Mouse (Mus musculus) embryonic stem cell, embryonic (primary cell): ENCODE results near the gene Xpnpep3.

ENCODE experiments used
- CTCF ChIA-PET, 4 experiments: fragments of 300-600 bp in 2 of 4; fragments of 350-600 bp in 2 of 4; sonication (Branson Sonifier 250); formaldehyde crosslinking; loops; one replicate each; lab custom pipeline; 2022; ENCODE audit warnings: inconsistent platforms in 2 of 4; lab: Charles Lee
- POLR2A ChIA-PET, 4 experiments: fragments of 300-600 bp in 2 of 4; fragments of 350-600 bp in 2 of 4; sonication (Branson Sonifier 250); formaldehyde crosslinking; loops; one replicate each; lab custom pipeline; 2022; ENCODE audit warnings: antibody characterized with exemption in 4 of 4, inconsistent platforms in 1 of 4; lab: Charles Lee

Gene Xpnpep3

DNA sequence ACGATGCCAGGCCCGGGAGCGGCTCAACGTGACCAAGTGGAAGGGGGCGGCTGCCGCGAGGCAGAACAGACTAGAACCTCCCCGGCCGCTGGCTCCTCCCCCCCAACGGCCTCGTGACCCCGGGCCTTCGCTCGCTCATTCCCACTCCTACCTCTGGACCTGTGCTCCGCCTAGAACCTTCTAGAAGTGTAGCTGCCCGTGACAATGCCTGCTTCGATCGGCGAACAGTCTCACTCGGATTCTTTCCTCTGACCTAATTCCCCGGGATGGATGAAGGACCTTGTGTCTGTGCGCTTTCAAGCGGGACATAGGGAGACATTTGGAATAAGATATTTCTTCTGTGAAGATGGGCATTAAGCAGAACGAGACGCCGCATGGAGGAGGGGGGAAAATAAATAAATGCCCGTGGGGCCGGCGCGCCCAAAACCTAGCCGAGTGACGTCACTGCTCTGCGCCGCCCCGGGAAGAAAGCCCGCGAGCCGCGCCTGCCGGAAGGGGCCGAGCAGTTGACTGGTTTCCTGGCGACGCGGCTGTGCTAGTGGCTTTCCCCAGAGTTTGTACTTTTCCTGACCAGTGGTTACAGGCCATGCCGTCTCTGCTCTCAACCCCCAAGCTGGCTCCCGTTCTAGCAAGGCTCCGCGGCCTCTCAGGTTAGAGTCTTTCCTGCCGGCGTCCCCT lies at the start of gene Xpnpep3, which contains the start of gene St13:
Xpnpep3 (plus strand) TSS at position 501 of the 678 bp plus-strand sequence.
St13 (minus strand) TSS at position 440 of the 678 bp plus-strand sequence.
- ChIA-PET POLR2A (interaction anchor here (0.5 to 8.7 kb wide), 87 partner anchors 8 to 1145 kb away, joined by 3 to 103 read pairs (median 4); partner anchors contain the start of genes Rbx1 (in 3 of the 4), Dnajb7 (in 2 of the 4), Ep300 (in 2 of the 4) and L3mbtl2 (in 2 of the 4)), CTCF (interaction anchor here in 3 of 4 experiments (0.6 to 2.0 kb wide), 9 partner anchors 12 to 432 kb away, joined by 3 to 6 read pairs (median 3); no protein-coding TSS in a partner anchor)

- ChIA-PET CTCF (interaction anchor here in 1 of 4 experiments (0.6 kb wide), 1 partner anchor 149 kb away, joined by 3 read pairs; no protein-coding TSS in a partner anchor), POLR2A (interaction anchor here in 1 of 4 experiments (2.1 kb wide), 1 partner anchor 8 kb away, joined by 4 read pairs; no protein-coding TSS in a partner anchor)
These were observed 49.5 kb upstream of the Xpnpep3 start for GRCm38 (mm10) chr15:81350401-81350800.

- POLR2A ChIA-PET, result no interaction called here
- CTCF ChIA-PET, result interaction anchor here in 1 of 4 experiments (0.5 kb wide), 1 partner anchor 432 kb away, joined by 3 read pairs; no protein-coding TSS in a partner anchor
These were observed 47.3 kb upstream of the Xpnpep3 start for GRCm38 (mm10) chr15:81352638-81353037.

DNA sequence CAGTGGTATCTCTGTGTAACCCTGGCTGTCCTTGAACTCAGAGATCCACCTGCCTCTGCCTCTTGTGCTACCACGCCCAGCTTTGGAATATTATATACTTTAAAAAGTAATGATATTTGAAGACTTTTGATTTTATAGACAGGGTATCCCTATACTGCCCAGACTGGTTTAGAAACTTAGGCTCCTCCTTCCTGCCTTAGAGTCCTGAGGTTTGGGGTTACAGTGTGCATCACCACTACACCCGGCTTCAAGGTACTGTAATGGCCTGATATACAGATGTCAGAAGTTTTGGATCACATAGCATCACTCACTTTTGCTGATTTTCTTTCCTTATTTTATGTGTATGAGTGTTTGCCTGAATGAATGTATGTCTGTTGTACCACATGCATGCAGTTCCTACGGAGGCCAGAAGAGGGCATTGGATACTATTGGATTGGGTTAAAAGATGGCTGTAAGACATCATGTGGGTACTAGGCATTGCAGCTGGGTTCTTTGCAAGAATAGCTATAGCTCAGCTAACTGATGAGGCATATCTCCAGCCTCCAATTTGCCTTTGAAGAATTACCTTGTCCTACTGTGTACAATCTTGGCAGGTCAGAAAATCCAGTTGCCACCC lies 44.7 kb upstream of the Xpnpep3 start:
- ChIA-PET POLR2A (interaction anchor here in 2 of 4 experiments (0.5 to 2.6 kb wide), 5 partner anchors 13 to 231 kb away, joined by 3 to 9 read pairs (median 3); partner anchors contain the start of genes St13 (in 1 of the 2) and Xpnpep3 (in 1 of the 2)), CTCF (interaction anchor here in 2 of 4 experiments (0.7 to 1.1 kb wide), 3 partner anchors 8 to 32 kb away, joined by 3 read pairs; no protein-coding TSS in a partner anchor)

DNA sequence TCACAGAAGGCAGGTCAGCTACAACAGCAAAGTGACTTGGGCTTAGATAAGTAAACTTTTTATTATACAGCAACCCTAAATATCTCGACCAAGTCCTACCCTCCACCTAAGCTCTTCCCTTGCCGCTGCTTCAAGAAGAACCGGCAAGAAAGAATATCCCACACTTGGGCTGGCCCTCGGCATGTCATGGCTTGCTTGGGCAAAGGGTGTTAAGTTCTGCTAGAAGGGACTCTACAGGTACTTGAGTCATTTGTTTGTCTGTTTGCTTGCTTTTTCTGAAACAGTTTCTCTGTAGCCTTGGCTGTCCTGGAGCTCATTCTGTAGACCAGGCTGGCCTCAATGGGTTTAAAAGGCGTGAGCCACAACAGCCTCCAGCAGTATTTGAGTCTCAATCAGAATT lies 43.0 kb upstream of the Xpnpep3 start:
- POLR2A ChIA-PET, result interaction anchor here in 3 of 4 experiments (0.6 to 2.6 kb wide), 7 partner anchors 9 to 123 kb away, joined by 3 to 9 read pairs (median 4); no protein-coding TSS in a partner anchor
- CTCF ChIA-PET, result interaction anchor here in 2 of 4 experiments (0.5 to 0.9 kb wide), 3 partner anchors 10 to 127 kb away, joined by 3 to 6 read pairs (median 4); no protein-coding TSS in a partner anchor

- ChIA-PET POLR2A (interaction anchor here in 2 of 4 experiments (1.0 to 1.8 kb wide), 4 partner anchors 10 to 156 kb away, joined by 3 to 5 read pairs (median 4); partner anchors contain the start of genes St13 (in 1 of the 2) and Xpnpep3 (in 1 of the 2)), CTCF (no interaction called here)
These were observed 41.0 kb upstream of the Xpnpep3 start for GRCm38 (mm10) chr15:81358943-81359342.

- ChIA-PET CTCF (no interaction called here), POLR2A (interaction anchor here in 2 of 4 experiments (1.0 to 1.8 kb wide), 4 partner anchors 10 to 155 kb away, joined by 3 to 5 read pairs (median 4); partner anchors contain the start of genes St13 (in 1 of the 2) and Xpnpep3 (in 1 of the 2))
These were observed 40.5 kb upstream of the Xpnpep3 start for GRCm38 (mm10) chr15:81359421-81359820.

GRCm38 (mm10) chr15:81360345-81361021 lies 39.5 kb upstream of the Xpnpep3 start, which contains the start of gene Slc25a17:
Gene Slc25a17, minus strand, starts transcription at chr15:81360812.
- POLR2A ChIA-PET, result interaction anchor here in 1 of 4 experiments (2.5 to 5.7 kb wide), 2 partner anchors 11 to 17 kb away, joined by 20 to 27 read pairs; no protein-coding TSS in a partner anchor
- CTCF ChIA-PET, result no interaction called here

- CTCF ChIA-PET, result no interaction called here
- POLR2A ChIA-PET, result interaction anchor here in 2 of 4 experiments (1.2 to 5.7 kb wide), 4 partner anchors 10 to 39 kb away, joined by 3 to 27 read pairs (median 12); partner anchors contain the start of gene Xpnpep3 (in 1 of the 2)
These were observed 38.9 kb upstream of the Xpnpep3 start for GRCm38 (mm10) chr15:81361022-81361404.

DNA sequence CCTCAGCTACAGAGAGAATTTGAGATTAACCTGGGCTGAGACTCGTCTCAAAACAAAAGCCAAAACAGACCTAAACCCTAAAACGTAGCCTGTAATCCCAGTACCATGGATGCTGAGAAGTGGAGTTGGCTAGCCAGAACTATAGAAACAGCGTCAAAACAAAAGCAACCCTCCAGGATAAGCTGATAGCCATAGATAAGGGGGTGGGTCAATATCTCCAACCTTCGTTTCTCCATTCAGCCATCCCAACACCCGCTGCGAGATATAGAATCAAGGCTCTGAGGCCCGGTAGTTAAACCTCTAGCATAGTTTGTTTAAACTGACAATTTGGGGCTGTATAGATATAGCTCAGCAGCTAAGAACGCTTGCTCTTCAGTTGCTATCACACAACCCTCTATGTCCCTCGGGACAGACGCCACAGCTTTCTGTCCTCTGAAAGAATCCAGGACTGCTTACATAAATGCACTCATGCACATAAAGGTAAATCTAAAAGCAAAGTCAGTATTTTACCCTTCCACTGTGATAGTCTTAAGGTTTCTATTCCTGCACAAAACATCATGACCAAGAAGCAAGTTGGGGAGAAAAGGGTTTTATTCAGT lies 38.4 kb upstream of the Xpnpep3 start:
- ChIA-PET POLR2A (interaction anchor here in 2 of 4 experiments (0.6 to 5.7 kb wide), 6 partner anchors 10 to 94 kb away, joined by 3 to 27 read pairs (median 4); partner anchors contain the start of gene Xpnpep3 (in 1 of the 2)), CTCF (no interaction called here)

GRCm38 (mm10) chr15:81362501-81362900 lies 37.4 kb upstream of the Xpnpep3 start:
- CTCF ChIA-PET, result no interaction called here
- POLR2A ChIA-PET, result interaction anchor here in 2 of 4 experiments (0.6 to 5.7 kb wide), 6 partner anchors 9 to 95 kb away, joined by 3 to 27 read pairs (median 4); partner anchors contain the start of gene Xpnpep3 (in 1 of the 2)

- POLR2A ChIA-PET, result interaction anchor here in 2 of 4 experiments (0.5 to 5.7 kb wide), 9 partner anchors 8 to 1791 kb away, joined by 3 to 33 read pairs (median 4); partner anchors contain the start of genes St13 (in 1 of the 2) and Xpnpep3 (in 1 of the 2)
- CTCF ChIA-PET, result interaction anchor here in 1 of 4 experiments (0.6 kb wide), 1 partner anchor 12 kb away, joined by 3 read pairs; no protein-coding TSS in a partner anchor
These were observed 35.7 kb upstream of the Xpnpep3 start for GRCm38 (mm10) chr15:81364271-81364670.

- POLR2A ChIA-PET, result interaction anchor here in 2 of 4 experiments (1.2 to 5.7 kb wide), 5 partner anchors 13 to 34 kb away, joined by 4 to 33 read pairs (median 5); partner anchors contain the start of genes St13 (in 1 of the 2) and Xpnpep3 (in 1 of the 2)
- CTCF ChIA-PET, result interaction anchor here in 1 of 4 experiments (0.5 kb wide), 1 partner anchor 117 kb away, joined by 5 read pairs; no protein-coding TSS in a partner anchor
These were observed 34.7 kb upstream of the Xpnpep3 start for GRCm38 (mm10) chr15:81365246-81365645.

- POLR2A ChIA-PET, result interaction anchor here in 3 of 4 experiments (0.6 to 5.7 kb wide), 7 partner anchors 10 to 33 kb away, joined by 3 to 33 read pairs (median 4); partner anchors contain the start of genes St13 (in 1 of the 3) and Xpnpep3 (in 1 of the 3)
- CTCF ChIA-PET, result no interaction called here
These were observed 33.7 kb upstream of the Xpnpep3 start for GRCm38 (mm10) chr15:81366241-81366640.

GRCm38 (mm10) chr15:81368601-81369000 lies 31.3 kb upstream of the Xpnpep3 start:
- POLR2A ChIA-PET, result interaction anchor here in 2 of 4 experiments (0.6 to 2.4 kb wide), 6 partner anchors 9 to 30 kb away, joined by 3 to 9 read pairs (median 4); no protein-coding TSS in a partner anchor
- CTCF ChIA-PET, result interaction anchor here in 2 of 4 experiments (0.6 to 1.8 kb wide), 4 partner anchors 13 to 231 kb away, joined by 3 to 5 read pairs (median 4); no protein-coding TSS in a partner anchor

DNA sequence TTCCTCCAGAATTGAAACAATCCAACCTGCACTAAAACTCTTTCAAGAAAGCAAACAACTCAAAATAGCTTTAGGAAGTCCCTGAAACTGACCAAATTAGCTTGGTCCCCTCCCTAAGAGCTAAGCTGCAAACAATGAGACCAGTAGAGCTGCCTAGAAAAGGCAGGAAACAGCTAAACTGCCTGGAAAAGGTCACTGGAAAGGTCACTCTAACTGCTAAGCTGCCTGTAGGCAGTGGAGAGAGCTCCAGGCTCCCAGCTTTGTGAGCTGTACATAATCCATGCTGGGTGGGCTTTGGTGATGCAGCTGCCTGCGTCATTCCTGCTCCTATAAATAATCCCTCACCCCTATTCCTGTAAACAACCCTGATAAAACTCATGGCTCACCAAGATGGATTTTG lies 29.6 kb upstream of the Xpnpep3 start:
- ChIA-PET POLR2A (interaction anchor here in 2 of 4 experiments (0.7 to 4.1 kb wide), 12 partner anchors 8 to 215 kb away, joined by 3 to 20 read pairs (median 4); partner anchors contain the start of genes Ep300 (in 1 of the 2) and Rbx1 (in 1 of the 2)), CTCF (interaction anchor here in 2 of 4 experiments (0.5 to 1.0 kb wide), 2 partner anchors 16 to 343 kb away, joined by 3 to 5 read pairs; no protein-coding TSS in a partner anchor)
